ENCODE assay signal across 9 mouse cellular contexts in the genomic region with DNA sequence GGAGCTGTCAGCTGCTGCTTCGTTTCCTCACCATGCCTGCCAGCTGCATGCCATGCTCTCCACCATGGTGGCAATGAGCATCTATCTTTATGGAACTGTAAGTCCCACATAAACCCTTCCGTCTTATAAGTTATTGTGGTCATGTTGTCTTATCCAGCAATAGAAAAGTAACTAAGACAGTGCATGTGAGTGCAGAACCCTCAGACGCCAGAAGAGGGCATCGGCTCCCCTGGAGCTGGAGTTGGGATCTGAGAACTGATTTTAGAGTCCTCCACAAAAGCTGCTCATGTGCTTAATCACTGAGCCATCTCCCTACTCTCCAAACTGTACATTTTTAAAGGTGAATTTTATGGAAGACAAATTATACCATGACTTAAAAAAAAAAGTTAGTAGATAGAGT. TPM values are rescaled to one million over a fixed set of nuclear protein-coding genes. Genes with fewer than 3 reads are reported as not detected.
DNase-seq lines count a peak whose midpoint lies in the region; ATAC-seq and TF ChIP-seq lines count a peak whose summit lies in the region.
"Had no signal": no experiment of that assay in that cellular context is flagged by ENCODE, and none has a peak within 500 bp of the region (broad histone marks: within the 10 kb centered on the region; RNA-seq: fewer than 3 reads in every experiment).

No protein-coding gene starts in this region.

- peak; percentile 80 for TF ChIP-seq CTCF in liver, adult 2 months (IDR thresholded peaks at IDR 0.05; ENCODE audit: low read depth, low read length)

- no peaks in the 10 kb centered on the region for H3K36me3 ChIP-seq in liver, adult 2 months (ENCODE audit: control insufficient read depth, insufficient read depth, low read length)
- H3K36me3 ChIP-seq in liver, embryonic 12.5 days, result no peaks in the 10 kb centered on the region
- H3K36me3 ChIP-seq: G1E had no signal

- ATAC-seq in liver, embryonic 12.5 days, result no peak

- peak; percentile 5 to 6 for DNase-seq in cerebellum, adult 18-20 months
- no peak for DNase-seq in cerebellum, adult 11 months
- DNase-seq in liver, adult 2 months (ENCODE audit: extremely low read depth, low read depth, low spot score), result no peak
- peak; percentile 61 for DNase-seq in adrenal gland, postnatal 25 days
- DNase-seq in kidney, postnatal 25 days, result peak; percentile 53 to 74
- peak; percentile 63 for DNase-seq in thymus, postnatal 25 days
- no peak for DNase-seq in yolk sac, embryonic 10.5 days (ENCODE audit: low spot score)

- no peaks in the 10 kb centered on the region for H3K9me3 ChIP-seq in liver, embryonic 12.5 days (replicated peaks)
- H3K9me3 ChIP-seq: G1E had no signal

- 58% methylated on average over 4 of the region's 4 CpGs for WGBS in liver, adult 2 months
- WGBS in liver, embryonic 12.5 days (ENCODE audit: insufficient replicate concordance), result 36% methylated on average over 4 of the region's 4 CpGs

- TF ChIP-seq POLR2A in liver, adult 2 months (IDR thresholded peaks at IDR 0.05; ENCODE audit: extremely low read depth, insufficient read depth, low read length), result no peak

- H3K4me2 ChIP-seq in liver, embryonic 12.5 days, result no peak overlapping the region

- no peak overlapping the region for H3K9ac ChIP-seq in liver, adult 2 months (ENCODE audit: low read depth, low read length)
- no peak overlapping the region for H3K9ac ChIP-seq in liver, embryonic 12.5 days

- H3K79me2 ChIP-seq in liver, adult 2 months (ENCODE audit: control insufficient read depth, insufficient read depth, low read length), result no peaks in the 10 kb centered on the region

- no peak overlapping the region for H3K27ac ChIP-seq in liver, adult 2 months (replicated peaks; ENCODE audit: insufficient read depth, low read depth, low read length)
- no peak overlapping the region for H3K27ac ChIP-seq in liver, embryonic 12.5 days

- H3K27me3 ChIP-seq in liver, adult 2 months (ENCODE audit: control insufficient read depth, insufficient read depth, low read length), result no peaks in the 10 kb centered on the region
- peaks cover 32% of the 10 kb centered on the region for H3K27me3 ChIP-seq in liver, embryonic 12.5 days (replicated peaks)

- no peaks in the 10 kb centered on the region for H3K4me1 ChIP-seq in liver, adult 2 months (ENCODE audit: control insufficient read depth, insufficient read depth, low read length)
- H3K4me1 ChIP-seq in liver, embryonic 12.5 days, result peaks cover 33% of the 10 kb centered on the region

- no peak overlapping the region for H3K4me3 ChIP-seq in liver, adult 2 months (ENCODE audit: insufficient read depth, low read depth, low read length)
- no peak overlapping the region for H3K4me3 ChIP-seq in liver, embryonic 12.5 days

RNA-seq across cellular contexts. Expression of a gene that starts 14.1 kb away (rescaled TPM):
- total RNA-seq in liver, adult 2 months (2014; rRNA removed), result 2.3 and 2.5 TPM in 2 replicates
- polyA plus RNA-seq in liver, adult 2 months (2012; rRNA removed), result 0.78 TPM in 2 replicates
- 2.9 and 3.1 TPM in 2 replicates for polyA plus RNA-seq in liver, embryonic 12.5 days (2016; fragmentation: Nextera tagmentation; extraction: Ambion mirVana)
- 9.0 and 10.1 TPM in 2 replicates for total RNA-seq in adrenal gland, postnatal 25 days (2021)
- total RNA-seq: G1E had no signal
- polyA plus RNA-seq: G1E had no signal

RNA-seq across cellular contexts. Expression of a gene that starts 43.6 kb away (rescaled TPM):
- total RNA-seq in liver, adult 2 months (2014; rRNA removed), result 12.5 and 16.6 TPM in 2 replicates
- 9.1 and 10.0 TPM in 2 replicates for polyA plus RNA-seq in liver, adult 2 months (2012; rRNA removed)
- 8.4 and 9.7 TPM in 2 replicates for polyA plus RNA-seq in liver, embryonic 12.5 days (2016; fragmentation: Nextera tagmentation; extraction: Ambion mirVana)
- 60.7 and 76.1 TPM in 2 replicates for total RNA-seq in adrenal gland, postnatal 25 days (2021)

RNA-seq across cellular contexts. Expression of a gene that starts 52.6 kb away (rescaled TPM):
- 0.28 and 0.54 TPM in 2 replicates for total RNA-seq in liver, adult 2 months (2014; rRNA removed)
- 0.42 and 0.68 TPM in 2 replicates for polyA plus RNA-seq in liver, adult 2 months (2012; rRNA removed)
- 0.26 and 0.31 TPM in 2 replicates for polyA plus RNA-seq in liver, embryonic 12.5 days (2016; fragmentation: Nextera tagmentation; extraction: Ambion mirVana)
- 3.3 and 4.8 TPM in 2 replicates for total RNA-seq in adrenal gland, postnatal 25 days (2021)

Comparison
In these comparisons a context has a peak if more than half of its experiments do, and no peak if none do; other contexts are left out.
1. DNase-seq: peak in cerebellum, adult 18-20 months (2 of 2), adrenal gland, postnatal 25 days (single experiment), kidney, postnatal 25 days (2 of 2) and thymus, postnatal 25 days (single experiment); none in cerebellum, adult 11 months (single experiment), liver, adult 2 months (single experiment) and yolk sac, embryonic 10.5 days (single experiment).